In genomic region chr16:94369596-94370172, GRCm38 (mm10) we compare ENCODE assay signal across 8 mouse cellular contexts. TPM values are rescaled to one million over a fixed set of nuclear protein-coding genes. Genes with fewer than 3 reads are reported as not detected.
DNase-seq lines count a peak whose midpoint lies in the region; ATAC-seq and TF ChIP-seq lines count a peak whose summit lies in the region.

No protein-coding gene starts in this region.

- no peak for TF ChIP-seq POLR2A in cerebellum, adult 2 months (IDR thresholded peaks at IDR 0.05; ENCODE audit: borderline replicate concordance, insufficient read depth, low read length)
- TF ChIP-seq POLR2A in thymus, adult 2 months (IDR thresholded peaks at IDR 0.05; ENCODE audit: control insufficient read depth, extremely low read depth, insufficient read depth, low read length, poor library complexity) = no peak

- peak overlapping the region; percentile 62 for H3K4me3 ChIP-seq in cerebellum, adult 2 months (replicated peaks; ENCODE audit: insufficient read depth, low read depth, low read length)
- peak overlapping the region; percentile 94 for H3K4me3 ChIP-seq in thymus, adult 2 months (ENCODE audit: control insufficient read depth, insufficient read depth, low read length)
- peak overlapping the region; percentile 67 for H3K4me3 ChIP-seq in intestine, embryonic 14.5 days (ENCODE audit: low read depth, low read length)

- DNase-seq in cerebellum, adult 2 months = peak in 1 of 2 experiments; percentile 51
- DNase-seq in cerebellum, adult 9-10 months = no peak
- no peak for DNase-seq in thymus, adult 2 months
- DNase-seq in thymus, adult 18-20 months = no peak
- no peak for DNase-seq in intestine, embryonic 14.5 days (ENCODE audit: low spot score)
- DNase-seq in naive thymus-derived CD4-positive, alpha-beta T cell, adult 2 months (ENCODE audit: low read depth) = peak; percentile 63
- DNase-seq in yolk sac, embryonic 10.5 days (ENCODE audit: low spot score) = no peak
- no peak for DNase-seq in adrenal gland, postnatal 14 days

- no peaks in the 10 kb centered on the region; the same call in 1 of the 2 replicates for H3K4me1 ChIP-seq in cerebellum, adult 2 months (ENCODE audit: control insufficient read depth, insufficient read depth, low read length)
- no peaks in the 10 kb centered on the region for H3K4me1 ChIP-seq in thymus, adult 2 months (replicated peaks; ENCODE audit: control insufficient read depth, insufficient read depth, low read length)
- peaks cover 24% of the 10 kb centered on the region for H3K4me1 ChIP-seq in intestine, embryonic 14.5 days (replicated peaks; ENCODE audit: control insufficient read depth, insufficient read depth, low read length)

- no peaks in the 10 kb centered on the region for H3K9me3 ChIP-seq in intestine, embryonic 14.5 days (ENCODE audit: control insufficient read depth, low read length)

- peak overlapping the region; percentile 100 for H3K27ac ChIP-seq in cerebellum, adult 2 months (ENCODE audit: insufficient read depth, low read length)
- no peak overlapping the region for H3K27ac ChIP-seq in thymus, adult 2 months (ENCODE audit: control insufficient read depth, insufficient read depth, low read length)
- H3K27ac ChIP-seq in intestine, embryonic 14.5 days (ENCODE audit: low read depth) = peak overlapping the region; percentile 97

- H3K9ac ChIP-seq in intestine, embryonic 14.5 days (ENCODE audit: low read length) = peak overlapping the region; percentile 74

- 3% methylated on average over 6 of the region's 6 CpGs for WGBS in cerebellum, adult 2 months
- 6% methylated on average over 6 of the region's 6 CpGs for WGBS in thymus, adult 2 months
- WGBS in intestine, embryonic 14.5 days = 3% methylated on average over 6 of the region's 6 CpGs

- no peak for TF ChIP-seq CTCF in cerebellum, adult 2 months (IDR thresholded peaks at IDR 0.05; ENCODE audit: borderline replicate concordance, insufficient read depth, low read depth, low read length)
- no peak for TF ChIP-seq CTCF in thymus, adult 2 months (IDR thresholded peaks at IDR 0.05; ENCODE audit: borderline replicate concordance, control insufficient read depth, extremely low read depth, insufficient read depth, low read length, poor library complexity)

- peak overlapping the region; percentile 65 for H3K4me2 ChIP-seq in intestine, embryonic 14.5 days (ENCODE audit: low read length)

- H3K27me3 ChIP-seq in cerebellum, adult 2 months (ENCODE audit: control insufficient read depth, insufficient read depth, low read length) = no peaks in the 10 kb centered on the region
- no peaks in the 10 kb centered on the region for H3K27me3 ChIP-seq in thymus, adult 2 months (ENCODE audit: control insufficient read depth, insufficient read depth, low read length)
- H3K27me3 ChIP-seq in intestine, embryonic 14.5 days (replicated peaks; ENCODE audit: control insufficient read depth, insufficient read depth, low read length) = no peaks in the 10 kb centered on the region

- no peaks in the 10 kb centered on the region for H3K36me3 ChIP-seq in thymus, adult 2 months (ENCODE audit: control insufficient read depth, insufficient read depth, low read length)
- H3K36me3 ChIP-seq in intestine, embryonic 14.5 days (ENCODE audit: control insufficient read depth, insufficient read depth, low read length) = 0 out of 2 replicates have a peak, but pooled peaks cover 5% of the 10 kb centered on the region

- ATAC-seq in intestine, embryonic 14.5 days (replicated peaks; ENCODE audit: low FRiP score, low TSS enrichment, low read depth) = peak; percentile 7; the same call in 1 of the 2 replicates

RNA-seq across cellular contexts. Expression of gene Ttc3, which starts 0.7 kb away (rescaled TPM):
- polyA plus RNA-seq in cerebellum, adult 2 months (2012; rRNA removed) = 295 and 301 TPM in 2 replicates
- polyA plus RNA-seq in thymus, adult 2 months (2012; rRNA removed) = 63.6 and 72.1 TPM in 2 replicates
- polyA plus RNA-seq in intestine, embryonic 14.5 days (2014; fragmentation: Nextera tagmentation; extraction: Ambion mirVana) = 229 and 266 TPM in 2 replicates
- total RNA-seq in adrenal gland, postnatal 14 days (2021) = 89.9 and 90.5 TPM in 2 replicates

RNA-seq across cellular contexts. Expression of gene Pigp, which starts 2.0 kb away (rescaled TPM):
- polyA plus RNA-seq in cerebellum, adult 2 months (2012; rRNA removed) = 73.6 and 83.0 TPM in 2 replicates
- polyA plus RNA-seq in thymus, adult 2 months (2012; rRNA removed) = 17.6 and 23.2 TPM in 2 replicates
- 90.3 and 92.5 TPM in 2 replicates for polyA plus RNA-seq in intestine, embryonic 14.5 days (2014; fragmentation: Nextera tagmentation; extraction: Ambion mirVana)
- total RNA-seq in adrenal gland, postnatal 14 days (2021) = 56.7 and 60.1 TPM in 2 replicates

RNA-seq across cellular contexts. Expression of gene Ripply3, which starts 41.5 kb away (rescaled TPM):
- polyA plus RNA-seq in cerebellum, adult 2 months (2012; rRNA removed) = 0.46 TPM in 2 replicates
- polyA plus RNA-seq in thymus, adult 2 months (2012; rRNA removed) = 1.3 and 1.6 TPM in 2 replicates
- 4.4 and 5.0 TPM in 2 replicates for polyA plus RNA-seq in intestine, embryonic 14.5 days (2014; fragmentation: Nextera tagmentation; extraction: Ambion mirVana)
- 4.4 and 5.0 TPM in 2 replicates for total RNA-seq in adrenal gland, postnatal 14 days (2021)

RNA-seq across cellular contexts. Expression of gene Hlcs, which starts 56.3 kb away (rescaled TPM):
- 17.5 and 19.3 TPM in 2 replicates for polyA plus RNA-seq in cerebellum, adult 2 months (2012; rRNA removed)
- polyA plus RNA-seq in thymus, adult 2 months (2012; rRNA removed) = 7.8 and 9.3 TPM in 2 replicates
- polyA plus RNA-seq in intestine, embryonic 14.5 days (2014; fragmentation: Nextera tagmentation; extraction: Ambion mirVana) = 8.9 and 10.1 TPM in 2 replicates
- 11.6 and 12.8 TPM in 2 replicates for total RNA-seq in adrenal gland, postnatal 14 days (2021)
